Mouse (Mus musculus) testis, adult 2 months (tissue): ENCODE data around the gene Cpt1a. TPM values are rescaled to one million over a fixed set of nuclear protein-coding genes. Genes with fewer than 3 reads are reported as not detected.

Experiments used
- H3K27ac ChIP-seq: fragments of 200-500 bp; 2 replicates; pipeline ENCODE4 v1.5.1; 2012; ENCODE audit warnings: low read depth, low read length; ENCODE audit not compliant: control insufficient read depth, insufficient read depth
- H3K27me3 ChIP-seq: fragments of 200-500 bp; 2 replicates; pipeline ENCODE4 v1.6.1; 2012; ENCODE audit warnings: mild to moderate bottlenecking, low read length, moderate library complexity; ENCODE audit not compliant: control insufficient read depth, insufficient read depth
- H3K36me3 ChIP-seq: fragments of 200-500 bp; 2 replicates; pipeline ENCODE4 v1.6.1; 2012; ENCODE audit warnings: mild to moderate bottlenecking, low read length; ENCODE audit not compliant: control insufficient read depth, insufficient read depth
- H3K4me1 ChIP-seq: fragments of 200-500 bp; 2 replicates; pipeline ENCODE4 v1.6.1; 2012; ENCODE audit warnings: low read length; ENCODE audit not compliant: control insufficient read depth, insufficient read depth
- H3K4me3 ChIP-seq: fragments of 200-500 bp; 2 replicates; pipeline ENCODE4 v1.5.1; 2012; ENCODE audit warnings: low read depth, mild to moderate bottlenecking, low read length, moderate library complexity, mixed read lengths; ENCODE audit not compliant: control insufficient read depth
- CTCF ChIP-seq: fragments of 200-500 bp; IDR thresholded peaks from 2 replicates; pipeline ENCODE4 v1.5.1; 2012; ENCODE audit warnings: low read depth, mild to moderate bottlenecking, inconsistent platforms, low read length, moderate library complexity; ENCODE audit not compliant: control insufficient read depth, insufficient read depth, insufficient replicate concordance
- POLR2A ChIP-seq: fragments of 200-500 bp; IDR thresholded peaks from 2 replicates; pipeline ENCODE4 v1.6.1; 2012; ENCODE audit warnings: low read depth, mild to moderate bottlenecking, inconsistent platforms, low read length, moderate library complexity; ENCODE audit not compliant: control insufficient read depth
- polyA plus RNA-seq: library from polyadenylated mRNA; depleted of rRNA; stranded (reverse); fragments of >200 nt; gene quantifications from 2 replicates; pipeline ENCODE4 v1.2.3, GENCODE M21; 2012; rRNA removed

The Cpt1a gene
- polyA plus RNA-seq, 1 experiment: 18.9 TPM

DNA sequence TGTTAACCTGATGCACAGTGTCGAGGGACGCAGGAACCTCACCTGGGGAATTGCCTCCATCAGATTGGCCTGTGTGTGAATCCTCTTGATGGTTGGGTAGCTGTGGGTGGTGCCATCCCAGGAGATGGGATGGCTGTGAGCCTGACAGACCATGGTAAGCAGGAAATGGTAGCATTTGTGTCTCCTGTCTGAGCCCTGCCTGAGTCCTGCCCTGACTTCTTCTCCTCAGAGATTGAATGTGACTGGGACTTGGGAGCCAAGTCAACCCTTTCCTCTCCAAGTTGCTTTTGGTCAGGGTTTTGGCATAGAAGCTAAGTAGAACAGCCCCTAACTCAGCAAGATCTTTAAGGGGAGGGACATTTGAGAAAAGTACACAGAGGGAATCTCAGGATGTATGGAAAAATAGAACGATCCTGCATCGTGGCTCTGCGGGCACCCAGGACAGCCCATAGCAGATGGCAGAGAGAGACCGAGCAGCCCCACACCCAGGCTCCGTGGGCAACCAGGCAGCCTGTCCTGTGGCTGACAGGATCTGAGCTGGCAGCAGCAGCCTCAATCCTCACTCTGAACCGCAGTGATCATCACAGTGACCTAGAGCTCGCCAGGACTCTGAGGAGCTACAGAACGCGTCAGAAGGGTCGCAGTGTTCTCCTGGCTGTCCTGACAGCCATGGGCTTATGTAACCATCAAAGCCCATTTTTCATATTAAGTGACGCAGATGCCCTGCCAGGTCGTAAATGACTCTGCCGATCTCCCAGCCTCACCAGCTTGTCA is 106.1 kb downstream of the Cpt1a start:
- Histone ChIP-seq H3K27me3 (no peaks in the 10 kb centered on the region), H3K36me3 (no peaks in the 10 kb centered on the region), H3K4me1 (no peaks in the 10 kb centered on the region), H3K27ac (no peak overlapping the region), H3K4me3 (no peak overlapping the region)
- TF ChIP-seq CTCF: no peak
- TF ChIP-seq POLR2A: no peak

- Histone ChIP-seq H3K27me3 (no peaks in the 10 kb centered on the region), H3K36me3 (no peaks in the 10 kb centered on the region), H3K4me1 (no peaks in the 10 kb centered on the region), H3K27ac (no peak overlapping the region), H3K4me3 (no peak overlapping the region)
- TF ChIP-seq CTCF (no peak), POLR2A (no peak)
Measured at GRCm38 (mm10) chr19:3429156-3429816, 107.2 kb downstream of the Cpt1a start.

DNA sequence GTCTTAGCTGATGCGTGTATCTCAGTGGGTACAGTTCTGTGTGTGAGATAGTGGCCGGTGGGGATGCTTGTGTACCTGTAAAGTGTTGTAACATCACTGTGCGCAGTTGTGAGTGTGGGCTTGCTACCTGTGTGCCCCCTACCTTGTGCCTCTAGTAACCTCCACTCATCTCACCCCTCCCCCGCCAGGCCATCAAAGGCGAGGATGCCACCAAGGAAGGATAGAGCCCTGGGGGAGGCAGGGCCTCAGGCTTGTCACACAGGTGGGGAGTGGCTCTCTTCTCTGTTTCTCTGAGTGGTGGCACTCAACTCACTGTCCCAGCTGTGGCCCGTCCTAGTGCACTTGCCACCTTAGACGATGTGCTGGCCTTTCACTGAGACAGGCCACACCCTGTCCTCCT is 108.9 kb downstream of the Cpt1a start:
- Histone ChIP-seq H3K36me3 (no peaks in the 10 kb centered on the region), H3K27ac (no peak overlapping the region), H3K4me3 (no peak overlapping the region), H3K4me1 (no peaks in the 10 kb centered on the region), H3K27me3 (no peaks in the 10 kb centered on the region)
- no peak for TF ChIP-seq CTCF
- TF ChIP-seq POLR2A: no peak

DNA sequence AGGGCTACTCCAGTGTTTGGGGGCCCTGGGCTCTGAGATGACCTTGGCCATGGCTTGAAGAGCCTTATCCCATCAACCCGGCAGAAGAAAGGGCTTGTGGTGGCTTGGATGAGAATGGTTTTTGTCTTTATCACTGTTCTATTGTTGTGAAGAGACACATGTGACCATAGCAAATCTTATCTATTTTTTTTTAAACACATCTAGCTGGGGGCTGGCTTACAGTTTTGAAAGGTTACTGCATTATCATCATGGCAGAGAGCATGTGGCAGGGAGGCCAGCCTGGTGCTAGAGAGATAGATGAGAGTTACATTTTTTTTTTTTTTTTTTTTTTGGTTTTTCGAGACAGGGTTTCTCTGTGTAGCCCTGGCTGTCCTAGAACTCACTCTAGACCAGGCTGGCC is 109.8 kb downstream of the Cpt1a start:
- no peak for TF ChIP-seq CTCF
- TF ChIP-seq POLR2A: no peak
- Histone ChIP-seq H3K4me3 (no peak overlapping the region), H3K27ac (no peak overlapping the region), H3K4me1 (no peaks in the 10 kb centered on the region), H3K27me3 (no peaks in the 10 kb centered on the region), H3K36me3 (no peaks in the 10 kb centered on the region)

DNA sequence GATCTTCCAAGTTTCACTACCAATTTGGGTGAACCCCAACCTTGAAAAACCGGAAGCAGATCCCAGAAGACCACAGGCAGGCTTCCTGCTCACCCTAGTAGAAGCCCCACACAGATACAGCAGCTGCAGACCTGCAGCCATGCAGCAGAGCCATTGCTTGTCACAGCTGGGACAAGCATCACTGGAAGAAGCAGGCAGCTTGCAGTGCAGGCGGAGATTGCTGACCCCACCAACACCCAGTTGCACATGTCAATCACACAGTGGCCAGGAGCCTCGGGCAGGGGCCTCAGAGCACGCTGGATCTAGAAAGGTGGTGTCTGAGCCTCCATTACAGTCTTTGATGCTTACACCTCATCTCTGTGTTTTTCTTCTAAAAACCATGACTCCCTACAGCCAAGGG is 112.0 kb downstream of the Cpt1a start:
- no peak overlapping the region for H3K4me3 ChIP-seq
- H3K27me3 ChIP-seq: no peaks in the 10 kb centered on the region
- TF ChIP-seq CTCF (no peak), POLR2A (no peak)
- no peaks in the 10 kb centered on the region for H3K4me1 ChIP-seq
- no peaks in the 10 kb centered on the region for H3K36me3 ChIP-seq
- H3K27ac ChIP-seq: no peak overlapping the region

GRCm38 (mm10) chr19:3434641-3435040 is 112.5 kb downstream of the Cpt1a start:
- Histone ChIP-seq H3K27ac (no peak overlapping the region), H3K4me3 (no peak overlapping the region), H3K36me3 (no peaks in the 10 kb centered on the region), H3K27me3 (no peaks in the 10 kb centered on the region), H3K4me1 (no peaks in the 10 kb centered on the region)
- TF ChIP-seq POLR2A (no peak), CTCF (no peak)

Other genes starting within 250 kb of the Cpt1a start
- gene Mrpl21, start 39.4 kb upstream of the Cpt1a start, polyA plus RNA-seq: 24.6 and 24.7 TPM in 2 replicates
- gene Ighmbp2, start 39.3 kb upstream of the Cpt1a start, polyA plus RNA-seq: 4.1 and 4.4 TPM in 2 replicates
- 134 and 150 TPM in 2 replicates for gene Tesmin, start 66.5 kb downstream of the Cpt1a start, polyA plus RNA-seq
- 0.72 and 0.90 TPM in 2 replicates for gene Gal, start 92.2 kb downstream of the Cpt1a start, polyA plus RNA-seq